Mouse (Mus musculus) heart, embryonic 12.5 days (tissue): ENCODE measurements around the gene Pctp. TPM values are rescaled to one million over a fixed set of nuclear protein-coding genes. Genes with fewer than 3 reads are reported as not detected.
A peak's percentile ranks its signal among the peaks of the same experiment; 100 is the strongest.

Experiments
- ATAC-seq: fragments of 200-750 bp; cut with Nextera tagmentation; 2 replicates; pipeline ENCODE4 v1.8.0; 2017; ENCODE audit warnings: moderate TSS enrichment, moderate library complexity; ENCODE audit not compliant: insufficient number of reproducible peaks, low FRiP score
- H3K27ac ChIP-seq: fragments of 300-500 bp; sonication (generic); 2 replicates; pipeline ENCODE4 v1.5.1; 2016; ENCODE audit warnings: mild to moderate bottlenecking, moderate library complexity; ENCODE audit not compliant: poor library complexity, severe bottlenecking
- H3K27me3 ChIP-seq: fragments of 300-500 bp; sonication (generic); replicated peaks from 2 replicates; pipeline ENCODE4 v1.6.1; 2016; ENCODE audit warnings: mild to moderate bottlenecking, moderate library complexity
- H3K36me3 ChIP-seq: fragments of 300-500 bp; sonication (generic); 2 replicates; pipeline ENCODE4 v1.6.1; 2016; ENCODE audit warnings: mild to moderate bottlenecking, moderate library complexity
- H3K4me1 ChIP-seq: fragments of 300-500 bp; sonication (generic); replicated peaks from 2 replicates; pipeline ENCODE4 v1.6.1; 2016; ENCODE audit warnings: mild to moderate bottlenecking
- H3K4me2 ChIP-seq: fragments of 300-500 bp; sonication (generic); 2 replicates; pipeline ENCODE4 v1.6.1; 2016; ENCODE audit warnings: mild to moderate bottlenecking, moderate library complexity
- H3K4me3 ChIP-seq: fragments of 300-500 bp; sonication (generic); 2 replicates; pipeline ENCODE4 v1.5.1; 2016; ENCODE audit warnings: mild to moderate bottlenecking
- H3K9ac ChIP-seq: fragments of 300-500 bp; sonication (generic); 2 replicates; pipeline ENCODE4 v1.6.1; 2016; ENCODE audit warnings: mild to moderate bottlenecking, moderate library complexity
- H3K9me3 ChIP-seq: fragments of 300-500 bp; sonication (generic); replicated peaks from 2 replicates; pipeline ENCODE4 v1.6.1; 2016; ENCODE audit warnings: mild to moderate bottlenecking, moderate library complexity
- WGBS: fragments of 180-500 bp; shearing (Covaris S2); methylation state at CpG from one replicate; pipeline ENCODE4 v1.1.7; 2016; 5-methylcytosine and 5-hydroxymethylcytosine counted together
- polyA plus RNA-seq: library from polyadenylated mRNA; unstranded; fragments of >200 nt; fragmentation: Nextera tagmentation; extraction: Ambion mirVana; gene quantifications from 2 replicates; pipeline ENCODE4 v1.2.1, GENCODE M21; 2016

The Pctp gene
- polyA plus RNA-seq, 1 experiment from 2014 or later, result 18.1 TPM

DNA sequence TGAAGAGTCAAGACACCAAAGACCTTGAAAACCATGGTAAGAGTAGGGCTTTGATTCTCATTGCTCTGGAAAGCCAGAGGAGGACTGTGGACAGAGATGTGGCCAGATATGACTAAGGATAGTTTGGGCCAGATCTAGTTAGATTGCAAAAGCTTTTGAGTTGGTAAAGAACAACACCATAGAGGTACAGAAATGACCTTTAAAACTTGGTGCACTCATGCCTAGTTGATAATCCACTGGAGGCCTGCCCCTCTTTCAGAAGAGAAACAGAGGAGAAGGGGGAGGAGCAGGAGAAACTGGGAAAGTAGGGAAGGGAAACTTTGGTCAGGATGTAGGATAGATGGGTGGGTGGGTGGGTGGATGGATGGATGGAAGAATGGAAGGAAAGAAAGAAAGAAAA, 11.0 kb downstream of the Pctp start:
- no peaks in the 10 kb centered on the region for H3K9me3 ChIP-seq
- no peak overlapping the region for H3K4me3 ChIP-seq
- peaks cover 6% of the 10 kb centered on the region for H3K4me1 ChIP-seq
- peaks cover 4% of the 10 kb centered on the region; the same call in 1 of the 2 replicates for H3K36me3 ChIP-seq
- no peaks in the 10 kb centered on the region; the same call in 1 of the 2 replicates for H3K27me3 ChIP-seq
- H3K9ac ChIP-seq, result no peak overlapping the region
- ATAC-seq, result no peak
- no peak overlapping the region for H3K27ac ChIP-seq
- H3K4me2 ChIP-seq, result no peak overlapping the region

DNA sequence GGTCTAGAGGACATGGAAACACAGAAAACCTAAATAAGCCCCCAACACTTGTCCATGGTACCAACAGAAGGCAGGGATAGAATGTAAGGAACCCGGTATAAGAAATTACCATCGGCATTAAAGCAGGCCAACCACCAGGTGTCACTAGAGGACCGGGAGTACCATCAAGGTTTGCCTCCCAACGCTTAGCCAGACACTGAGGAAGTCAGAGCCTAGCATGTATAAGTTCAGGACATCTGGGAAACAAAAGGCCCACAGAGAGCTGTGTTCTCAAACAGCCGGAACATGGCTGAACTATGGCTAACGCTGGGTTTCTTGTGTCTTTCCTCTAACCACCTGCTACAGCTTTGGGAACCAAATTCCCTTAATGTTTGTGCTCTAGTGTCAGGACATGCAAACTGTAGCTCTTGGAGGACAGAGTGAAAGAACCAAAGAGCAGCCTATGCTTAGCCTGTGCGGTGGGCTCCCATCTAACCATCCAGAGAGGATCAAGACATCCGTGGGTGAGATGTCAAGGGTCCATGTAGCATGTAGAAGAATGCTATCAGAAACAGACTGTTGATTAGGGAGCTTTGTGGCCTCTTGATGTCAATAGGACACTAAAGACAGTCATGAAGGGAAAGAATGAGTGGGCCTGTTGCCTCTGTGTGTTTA, 13.6 kb downstream of the Pctp start:
- no peak overlapping the region for H3K27ac ChIP-seq
- ATAC-seq, result no peak
- H3K9ac ChIP-seq, result no peak overlapping the region
- H3K9me3 ChIP-seq, result no peaks in the 10 kb centered on the region
- H3K36me3 ChIP-seq, result peaks cover 10% of the 10 kb centered on the region; the same call in 1 of the 2 replicates
- H3K4me2 ChIP-seq, result no peak overlapping the region
- no peak overlapping the region for H3K4me3 ChIP-seq
- H3K4me1 ChIP-seq, result no peaks in the 10 kb centered on the region
- WGBS, result 20% methylated on average over 8 of the region's 8 CpGs
- no peaks in the 10 kb centered on the region; the same call in 1 of the 2 replicates for H3K27me3 ChIP-seq

DNA sequence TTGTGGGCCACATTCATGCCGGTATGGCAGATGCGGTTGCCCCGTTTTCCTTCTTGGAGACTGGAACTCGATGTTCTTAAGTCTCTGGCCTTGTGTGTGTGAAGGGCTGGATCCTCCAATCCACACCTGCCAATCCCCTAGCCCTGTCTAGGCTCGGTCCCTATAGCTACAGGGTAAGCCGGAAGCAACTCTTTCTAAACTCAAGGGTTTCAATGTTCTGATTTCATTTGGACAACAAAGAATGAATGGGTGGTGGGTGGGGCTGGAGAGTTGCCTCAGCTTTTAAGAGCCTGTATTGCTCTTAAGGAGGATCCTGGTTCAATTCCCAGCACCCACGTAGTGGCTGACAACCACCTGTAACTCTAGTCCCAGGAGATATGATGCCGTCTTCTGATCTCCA, 16.2 kb downstream of the Pctp start:
- H3K4me1 ChIP-seq, result no peaks in the 10 kb centered on the region
- no peaks in the 10 kb centered on the region for H3K9me3 ChIP-seq
- WGBS, result 93% methylated on average over 8 of the region's 8 CpGs
- H3K27me3 ChIP-seq, result peaks cover 4% of the 10 kb centered on the region; the same call in 1 of the 2 replicates
- H3K9ac ChIP-seq, result no peak overlapping the region
- peaks cover 13% of the 10 kb centered on the region; the same call in 1 of the 2 replicates for H3K36me3 ChIP-seq
- H3K4me3 ChIP-seq, result no peak overlapping the region
- no peak overlapping the region for H3K27ac ChIP-seq
- ATAC-seq, result no peak
- no peak overlapping the region for H3K4me2 ChIP-seq

GRCm38 (mm10) chr11:89985200-89986187, 17.2 kb downstream of the Pctp start:
- Histone ChIP-seq H3K36me3 (peaks cover 13% of the 10 kb centered on the region; the same call in 1 of the 2 replicates), H3K4me3 (no peak overlapping the region), H3K27me3 (peaks cover 4% of the 10 kb centered on the region; the same call in 1 of the 2 replicates), H3K4me1 (no peaks in the 10 kb centered on the region), H3K4me2 (no peak overlapping the region), H3K27ac (no peak overlapping the region), H3K9ac (no peak overlapping the region), H3K9me3 (no peaks in the 10 kb centered on the region)
- WGBS, result 76% methylated on average over 10 of the region's 10 CpGs
- ATAC-seq, result no peak

- peaks cover 4% of the 10 kb centered on the region; the same call in 1 of the 2 replicates for H3K27me3 ChIP-seq
- H3K4me1 ChIP-seq, result 0 out of 2 replicates have a peak, but pooled peaks cover 1% of the 10 kb centered on the region
- no peak for ATAC-seq
- H3K27ac ChIP-seq, result no peak overlapping the region
- H3K4me3 ChIP-seq, result no peak overlapping the region
- no peak overlapping the region for H3K4me2 ChIP-seq
- H3K9ac ChIP-seq, result no peak overlapping the region
- peaks cover 13% of the 10 kb centered on the region; the same call in 1 of the 2 replicates for H3K36me3 ChIP-seq
- no peaks in the 10 kb centered on the region for H3K9me3 ChIP-seq
- 90% methylated on average over 5 of the region's 5 CpGs for WGBS
These were observed 18.3 kb downstream of the Pctp start for GRCm38 (mm10) chr11:89984436-89984835.

- H3K36me3 ChIP-seq, result peaks cover 13% of the 10 kb centered on the region; the same call in 1 of the 2 replicates
- no peak overlapping the region for H3K4me2 ChIP-seq
- no peak for ATAC-seq
- H3K9ac ChIP-seq, result no peak overlapping the region
- H3K4me1 ChIP-seq, result peaks cover 17% of the 10 kb centered on the region
- H3K27me3 ChIP-seq, result peaks cover 4% of the 10 kb centered on the region; the same call in 1 of the 2 replicates
- H3K4me3 ChIP-seq, result no peak overlapping the region
- 59% methylated on average over 2 of the region's 2 CpGs for WGBS
- H3K9me3 ChIP-seq, result no peaks in the 10 kb centered on the region
- no peak overlapping the region for H3K27ac ChIP-seq
These were observed 19.8 kb downstream of the Pctp start for GRCm38 (mm10) chr11:89982918-89983317.

- H3K9me3 ChIP-seq, result no peaks in the 10 kb centered on the region
- WGBS, result 85% methylated on average over 2 of the region's 2 CpGs
- no peak for ATAC-seq
These were observed 22.6 kb downstream of the Pctp start for GRCm38 (mm10) chr11:89980106-89980505.

GRCm38 (mm10) chr11:89978914-89979818, 23.5 kb downstream of the Pctp start:
- Histone ChIP-seq H3K4me3 (no peak overlapping the region), H3K4me1 (peaks cover 21% of the 10 kb centered on the region), H3K4me2 (peak overlapping the region; percentile 59), H3K9ac (no peak overlapping the region), H3K36me3 (peaks cover 5% of the 10 kb centered on the region; the same call in 1 of the 2 replicates), H3K9me3 (no peaks in the 10 kb centered on the region), H3K27me3 (peaks cover 9% of the 10 kb centered on the region; the same call in 1 of the 2 replicates), H3K27ac (no peak overlapping the region)
- WGBS, result 44% methylated on average over 11 of the region's 11 CpGs
- no peak for ATAC-seq

More at GRCm38 (mm10) chr11:89980106-89980505, 22.6 kb downstream of the Pctp start:
- peaks cover 9% of the 10 kb centered on the region; the same call in 1 of the 2 replicates for H3K27me3 ChIP-seq
- peaks cover 9% of the 10 kb centered on the region; the same call in 1 of the 2 replicates for H3K36me3 ChIP-seq
- no peak overlapping the region for H3K9ac ChIP-seq
- no peak overlapping the region for H3K4me3 ChIP-seq
- peaks cover 21% of the 10 kb centered on the region for H3K4me1 ChIP-seq
- no peak overlapping the region for H3K27ac ChIP-seq
- H3K4me2 ChIP-seq, result no peak overlapping the region

GRCm38 (mm10) chr11:89978353-89978831, 24.3 kb downstream of the Pctp start:
- H3K4me3 ChIP-seq, result no peak overlapping the region
- no peak overlapping the region for H3K27ac ChIP-seq
- peak overlapping the region; percentile 59 for H3K4me2 ChIP-seq
- H3K27me3 ChIP-seq, result peaks cover 9% of the 10 kb centered on the region; the same call in 1 of the 2 replicates
- no peaks in the 10 kb centered on the region for H3K9me3 ChIP-seq
- ATAC-seq, result peak; percentile 45; the same call in 1 of the 2 replicates
- H3K9ac ChIP-seq, result no peak overlapping the region
- peaks cover 21% of the 10 kb centered on the region for H3K4me1 ChIP-seq
- no peaks in the 10 kb centered on the region for H3K36me3 ChIP-seq
- WGBS, result 16% methylated on average over 11 of the region's 11 CpGs

- H3K4me3 ChIP-seq, result no peak overlapping the region
- H3K9ac ChIP-seq, result no peak overlapping the region
- no peaks in the 10 kb centered on the region for H3K36me3 ChIP-seq
These were observed 24.8 kb downstream of the Pctp start for GRCm38 (mm10) chr11:89977746-89978352.

More at GRCm38 (mm10) chr11:89977746-89978352, 24.8 kb downstream of the Pctp start:
- Histone ChIP-seq H3K27me3 (peaks cover 9% of the 10 kb centered on the region; the same call in 1 of the 2 replicates), H3K4me1 (peaks cover 21% of the 10 kb centered on the region), H3K27ac (no peak overlapping the region), H3K4me2 (peak overlapping the region; percentile 59), H3K9me3 (no peaks in the 10 kb centered on the region)
- ATAC-seq, result 0 out of 2 replicates have a peak, but pooled peaks have one; percentile 11
- WGBS, result 31% methylated on average over 7 of the region's 7 CpGs
